Mouse (Mus musculus): ENCODE results near the gene Rbm42. TPM values are rescaled to one million over a fixed set of nuclear protein-coding genes. Genes with fewer than 3 reads are reported as not detected.

Gene Rbm42
- polyA plus RNA-seq, 1 experiment from 2014 or later, result 129 TPM

- H3K4me3 ChIP-seq (replicated peaks), result no peak overlapping the region
- peaks cover 3% of the 10 kb centered on the region; the same call in 1 of the 2 replicates for H3K4me1 ChIP-seq
- ATAC-seq (ENCODE audit: insufficient number of reproducible peaks, low FRiP score, low TSS enrichment, low read depth), result peak; percentile 85
- H3K9me3 ChIP-seq (replicated peaks), result no peaks in the 10 kb centered on the region
- no peaks in the 10 kb centered on the region for H3K36me3 ChIP-seq
- 1% methylated on average over 16 of the region's 16 CpGs for WGBS
- H3K27ac ChIP-seq (replicated peaks), result peak overlapping the region; percentile 55
- no peak overlapping the region for H3K9ac ChIP-seq
- 0 out of 2 replicates have a peak overlapping the region, but pooled peaks have one; percentile 6 for H3K4me2 ChIP-seq (replicated peaks)
- H3K27me3 ChIP-seq, result no peaks in the 10 kb centered on the region
These were observed 50.2 kb downstream of the Rbm42 start for GRCm38 (mm10) chr7:30599933-30600353.

- H3K27ac ChIP-seq (replicated peaks), result peak within 1 kb of the TSS; percentile 55
- no peak within 1 kb of the TSS for H3K9ac ChIP-seq
- peaks cover 3% of the 10 kb centered on the region; the same call in 1 of the 2 replicates for H3K4me1 ChIP-seq
- no peaks in the 10 kb centered on the region for H3K9me3 ChIP-seq (replicated peaks)
- ATAC-seq (ENCODE audit: insufficient number of reproducible peaks, low FRiP score, low TSS enrichment, low read depth), result no peak
- H3K36me3 ChIP-seq, result no peaks in the 10 kb centered on the region
- H3K4me3 ChIP-seq (replicated peaks), result no peak within 1 kb of the TSS
- no peak within 1 kb of the TSS for H3K4me2 ChIP-seq (replicated peaks)
- H3K27me3 ChIP-seq, result no peaks in the 10 kb centered on the region
- 90% methylated on average over 12 of the region's 12 CpGs for WGBS
These were observed 51.3 kb downstream of the Rbm42 start, which contains the start of gene Zbtb32 for GRCm38 (mm10) chr7:30598786-30599185. TSS of gene Zbtb32 (minus strand) at chr7:30598909.

GRCm38 (mm10) chr7:30596811-30597210, 53.3 kb downstream of the Rbm42 start:
- ATAC-seq (ENCODE audit: insufficient number of reproducible peaks, low FRiP score, low TSS enrichment, low read depth), result no peak
- no peak overlapping the region for H3K4me3 ChIP-seq (replicated peaks)
- H3K27me3 ChIP-seq, result no peaks in the 10 kb centered on the region
- no peaks in the 10 kb centered on the region for H3K36me3 ChIP-seq
- 54% methylated on average over 5 of the region's 5 CpGs for WGBS
- peaks cover 3% of the 10 kb centered on the region; the same call in 1 of the 2 replicates for H3K4me1 ChIP-seq
- H3K27ac ChIP-seq (replicated peaks), result no peak overlapping the region
- H3K9me3 ChIP-seq (replicated peaks), result no peaks in the 10 kb centered on the region
- H3K4me2 ChIP-seq (replicated peaks), result no peak overlapping the region
- no peak overlapping the region for H3K9ac ChIP-seq

- Histone ChIP-seq H3K27me3 (no peaks in the 10 kb centered on the region), H3K4me2 (replicated peaks) (no peak overlapping the region), H3K27ac (replicated peaks) (no peak overlapping the region), H3K4me1 (peaks cover 3% of the 10 kb centered on the region; the same call in 1 of the 2 replicates), H3K9me3 (replicated peaks) (no peaks in the 10 kb centered on the region), H3K9ac (no peak overlapping the region), H3K4me3 (replicated peaks) (no peak overlapping the region), H3K36me3 (no peaks in the 10 kb centered on the region)
- 71% methylated on average over 5 of the region's 5 CpGs for WGBS
- no peak for ATAC-seq (ENCODE audit: insufficient number of reproducible peaks, low FRiP score, low TSS enrichment, low read depth)
These were observed 54.0 kb downstream of the Rbm42 start for GRCm38 (mm10) chr7:30596093-30596492.

GRCm38 (mm10) chr7:30594510-30595024, 55.5 kb downstream of the Rbm42 start:
- peaks cover 9% of the 10 kb centered on the region for H3K4me1 ChIP-seq
- ATAC-seq (ENCODE audit: insufficient number of reproducible peaks, low FRiP score, low TSS enrichment, low read depth), result no peak
- no peaks in the 10 kb centered on the region for H3K9me3 ChIP-seq (replicated peaks)
- H3K36me3 ChIP-seq, result no peaks in the 10 kb centered on the region
- H3K4me2 ChIP-seq (replicated peaks), result no peak overlapping the region
- no peak overlapping the region for H3K9ac ChIP-seq
- H3K4me3 ChIP-seq (replicated peaks), result no peak overlapping the region
- no peaks in the 10 kb centered on the region for H3K27me3 ChIP-seq
- H3K27ac ChIP-seq (replicated peaks), result no peak overlapping the region
- WGBS, result 65% methylated on average over 4 of the region's 4 CpGs

GRCm38 (mm10) chr7:30593579-30594509, 56.3 kb downstream of the Rbm42 start:
- no peak overlapping the region for H3K27ac ChIP-seq (replicated peaks)
- H3K9ac ChIP-seq, result no peak overlapping the region
- ATAC-seq (ENCODE audit: insufficient number of reproducible peaks, low FRiP score, low TSS enrichment, low read depth), result no peak
- no peaks in the 10 kb centered on the region for H3K36me3 ChIP-seq
- peaks cover 9% of the 10 kb centered on the region for H3K4me1 ChIP-seq
- WGBS, result 70% methylated on average over 10 of the region's 10 CpGs
- H3K4me3 ChIP-seq (replicated peaks), result no peak overlapping the region
- H3K4me2 ChIP-seq (replicated peaks), result no peak overlapping the region
- no peaks in the 10 kb centered on the region for H3K9me3 ChIP-seq (replicated peaks)
- no peaks in the 10 kb centered on the region for H3K27me3 ChIP-seq

GRCm38 (mm10) chr7:30592772-30593423, 57.2 kb downstream of the Rbm42 start:
- H3K4me2 ChIP-seq (replicated peaks), result no peak overlapping the region
- H3K9me3 ChIP-seq (replicated peaks), result no peaks in the 10 kb centered on the region
- ATAC-seq (ENCODE audit: insufficient number of reproducible peaks, low FRiP score, low TSS enrichment, low read depth), result no peak
- H3K27me3 ChIP-seq, result no peaks in the 10 kb centered on the region
- no peak overlapping the region for H3K4me3 ChIP-seq (replicated peaks)
- H3K27ac ChIP-seq (replicated peaks), result no peak overlapping the region
- H3K9ac ChIP-seq, result no peak overlapping the region
- 48% methylated on average over 5 of the region's 5 CpGs for WGBS
- H3K4me1 ChIP-seq, result peaks cover 9% of the 10 kb centered on the region
- H3K36me3 ChIP-seq, result no peaks in the 10 kb centered on the region

GRCm38 (mm10) chr7:30591605-30591951, 58.5 kb downstream of the Rbm42 start:
- ATAC-seq (ENCODE audit: insufficient number of reproducible peaks, low FRiP score, low TSS enrichment, low read depth), result no peak
- H3K4me2 ChIP-seq (replicated peaks), result no peak overlapping the region
- H3K9me3 ChIP-seq (replicated peaks), result no peaks in the 10 kb centered on the region
- no peaks in the 10 kb centered on the region for H3K27me3 ChIP-seq
- peaks cover 22% of the 10 kb centered on the region for H3K4me1 ChIP-seq
- H3K4me3 ChIP-seq (replicated peaks), result no peak overlapping the region
- H3K27ac ChIP-seq (replicated peaks), result no peak overlapping the region
- peaks cover 4% of the 10 kb centered on the region for H3K36me3 ChIP-seq
- H3K9ac ChIP-seq, result no peak overlapping the region
- WGBS, result 51% methylated on average over 4 of the region's 4 CpGs

Other genes with a start within 250 kb of the Rbm42 start
- gene Tyrobp, start 236.6 kb downstream of the Rbm42 start, polyA plus RNA-seq (2015; fragmentation: Nextera tagmentation; extraction: Ambion mirVana), result 95.4 and 103 TPM in 2 replicates
- 2.2 and 2.4 TPM in 2 replicates for gene Hcst, start 230.5 kb downstream of the Rbm42 start, polyA plus RNA-seq (2015; fragmentation: Nextera tagmentation; extraction: Ambion mirVana)
- gene Nfkbid, start 228.6 kb downstream of the Rbm42 start, polyA plus RNA-seq (2015; fragmentation: Nextera tagmentation; extraction: Ambion mirVana), result 1.7 and 1.8 TPM in 2 replicates
- gene Aplp1, start 204.8 kb downstream of the Rbm42 start, polyA plus RNA-seq (2015; fragmentation: Nextera tagmentation; extraction: Ambion mirVana), result 52.0 and 61.3 TPM in 2 replicates
- gene Kirrel2, start 192.6 kb downstream of the Rbm42 start, polyA plus RNA-seq (2015; fragmentation: Nextera tagmentation; extraction: Ambion mirVana), result 1.1 and 1.3 TPM in 2 replicates
- 0.17 TPM in 2 replicates for gene Nphs1, start 192.0 kb downstream of the Rbm42 start, polyA plus RNA-seq (2015; fragmentation: Nextera tagmentation; extraction: Ambion mirVana)
- not detected in 2 replicates for gene Prodh2, start 156.7 kb downstream of the Rbm42 start, polyA plus RNA-seq (2015; fragmentation: Nextera tagmentation; extraction: Ambion mirVana)
- 12.2 and 16.2 TPM in 2 replicates for gene Arhgap33, start 115.3 kb downstream of the Rbm42 start, polyA plus RNA-seq (2015; fragmentation: Nextera tagmentation; extraction: Ambion mirVana)
- 19.9 and 22.2 TPM in 2 replicates for gene Hspb6, start 98.1 kb downstream of the Rbm42 start, polyA plus RNA-seq (2015; fragmentation: Nextera tagmentation; extraction: Ambion mirVana)
- gene Proser3, start 98.0 kb downstream of the Rbm42 start, polyA plus RNA-seq (2015; fragmentation: Nextera tagmentation; extraction: Ambion mirVana), result 11.6 and 17.6 TPM in 2 replicates
- 45.6 and 46.8 TPM in 2 replicates for gene Lin37, start 90.5 kb downstream of the Rbm42 start, polyA plus RNA-seq (2015; fragmentation: Nextera tagmentation; extraction: Ambion mirVana)
- 83.7 and 86.6 TPM in 2 replicates for gene U2af1l4, start 87.0 kb downstream of the Rbm42 start, polyA plus RNA-seq (2015; fragmentation: Nextera tagmentation; extraction: Ambion mirVana)
- gene Gm49396, start 87.0 kb downstream of the Rbm42 start, polyA plus RNA-seq (2015; fragmentation: Nextera tagmentation; extraction: Ambion mirVana), result 11.0 and 15.0 TPM in 2 replicates
- 136 and 140 TPM in 2 replicates for gene Psenen, start 86.7 kb downstream of the Rbm42 start, polyA plus RNA-seq (2015; fragmentation: Nextera tagmentation; extraction: Ambion mirVana)
- gene Igflr1, start 84.9 kb downstream of the Rbm42 start, polyA plus RNA-seq (2015; fragmentation: Nextera tagmentation; extraction: Ambion mirVana), result 5.3 and 6.1 TPM in 2 replicates
- 10.8 and 11.6 TPM in 2 replicates for gene Kmt2b, start 61.6 kb downstream of the Rbm42 start, polyA plus RNA-seq (2015; fragmentation: Nextera tagmentation; extraction: Ambion mirVana)
- 1.5 and 1.8 TPM in 2 replicates for gene Zbtb32, start 51.4 kb downstream of the Rbm42 start, polyA plus RNA-seq (2015; fragmentation: Nextera tagmentation; extraction: Ambion mirVana)
- 0.54 and 0.75 TPM in 2 replicates for gene Upk1a, start 37.5 kb downstream of the Rbm42 start, polyA plus RNA-seq (2015; fragmentation: Nextera tagmentation; extraction: Ambion mirVana)
- gene Cox6b1, start 24.2 kb downstream of the Rbm42 start, polyA plus RNA-seq (2015; fragmentation: Nextera tagmentation; extraction: Ambion mirVana), result 848 and 867 TPM in 2 replicates
- not detected in 2 replicates for gene Etv2, start 14.5 kb downstream of the Rbm42 start, polyA plus RNA-seq (2015; fragmentation: Nextera tagmentation; extraction: Ambion mirVana)
- 37.8 and 41.2 TPM in 2 replicates for gene Haus5, start 14.7 kb upstream of the Rbm42 start, polyA plus RNA-seq (2015; fragmentation: Nextera tagmentation; extraction: Ambion mirVana)
- gene Pmis2, start 21.3 kb upstream of the Rbm42 start, polyA plus RNA-seq (2015; fragmentation: Nextera tagmentation; extraction: Ambion mirVana), result not detected in 2 replicates
- 0.41 and 0.64 TPM in 2 replicates for gene 2200002J24Rik, start 48.6 kb upstream of the Rbm42 start, polyA plus RNA-seq (2015; fragmentation: Nextera tagmentation; extraction: Ambion mirVana)
- gene Atp4a, start 61.9 kb upstream of the Rbm42 start, polyA plus RNA-seq (2015; fragmentation: Nextera tagmentation; extraction: Ambion mirVana), result 0.29 and 0.63 TPM in 2 replicates
- 191 and 200 TPM in 2 replicates for gene Tmem147, start 79.2 kb upstream of the Rbm42 start, polyA plus RNA-seq (2015; fragmentation: Nextera tagmentation; extraction: Ambion mirVana)
- gene Gapdhs, start 93.4 kb upstream of the Rbm42 start, polyA plus RNA-seq (2015; fragmentation: Nextera tagmentation; extraction: Ambion mirVana), result 0.48 and 1.0 TPM in 2 replicates
- gene Sbsn, start 101.2 kb upstream of the Rbm42 start, polyA plus RNA-seq (2015; fragmentation: Nextera tagmentation; extraction: Ambion mirVana), result 163 and 182 TPM in 2 replicates
- 491 and 576 TPM in 2 replicates for gene Dmkn, start 113.4 kb upstream of the Rbm42 start, polyA plus RNA-seq (2015; fragmentation: Nextera tagmentation; extraction: Ambion mirVana)
- 1,669 and 1,901 TPM in 2 replicates for gene Krtdap, start 137.6 kb upstream of the Rbm42 start, polyA plus RNA-seq (2015; fragmentation: Nextera tagmentation; extraction: Ambion mirVana)
- 0.14 TPM in 1 of 2 replicates, not detected in the other for gene Ffar2, start 173.5 kb upstream of the Rbm42 start, polyA plus RNA-seq (2015; fragmentation: Nextera tagmentation; extraction: Ambion mirVana)
- gene Ffar3, start 205.9 kb upstream of the Rbm42 start, polyA plus RNA-seq (2015; fragmentation: Nextera tagmentation; extraction: Ambion mirVana), result not detected in 2 replicates
- gene Ffar1, start 211.2 kb upstream of the Rbm42 start, polyA plus RNA-seq (2015; fragmentation: Nextera tagmentation; extraction: Ambion mirVana), result not detected in 2 replicates
- gene Cd22, start 230.0 kb upstream of the Rbm42 start, polyA plus RNA-seq (2015; fragmentation: Nextera tagmentation; extraction: Ambion mirVana), result 0.11 and 0.20 TPM in 2 replicates

Data from embryonic facial prominence, embryonic 15.5 days (tissue).